Mouse (Mus musculus) layer of hippocampus, postnatal 36 days (tissue): ENCODE results near the gene Crk. TPM values are rescaled to one million over a fixed set of nuclear protein-coding genes. Genes with fewer than 3 reads are reported as not detected.

Experiments
- DNase-seq, 2 experiments: peaks; one replicate each; pipeline ENCODE4 v3.0.0; 2022
- total RNA-seq, 2 experiments: library from RNA; stranded (reverse); gene quantifications; 2 replicates each; pipeline ENCODE4 v1.2.3; 2021

Crk gene
- total RNA-seq, 2 experiments from 2014 or later = 129 to 137 TPM

GRCm38 (mm10) chr11:75738477-75738821, 59.4 kb downstream of the Crk start:
- DNase-seq = no peak

GRCm38 (mm10) chr11:75740204-75740603, 61.1 kb downstream of the Crk start:
- no peak for DNase-seq

GRCm38 (mm10) chr11:75741615-75742014, 62.6 kb downstream of the Crk start:
- DNase-seq = no peak

GRCm38 (mm10) chr11:75744761-75745160, 65.7 kb downstream of the Crk start:
- no peak for DNase-seq

GRCm38 (mm10) chr11:75750537-75750936, 71.5 kb downstream of the Crk start:
- no peak for DNase-seq

- DNase-seq = no peak
Measured at GRCm38 (mm10) chr11:75751082-75751481, 72.0 kb downstream of the Crk start.

Other genes starting within 250 kb of the Crk start
- under 1 TPM; 0.40 to 0.50 TPM for gene Serpinf2, start 239.7 kb upstream of the Crk start, total RNA-seq
- 10 to 100 TPM; 20.6 to 22.6 TPM for gene Wdr81, start 224.5 kb upstream of the Crk start, total RNA-seq
- under 1 TPM; 0.40 to 0.85 TPM for gene Tlcd2, start 217.5 kb upstream of the Crk start, total RNA-seq
- gene Prpf8, start 192.4 kb upstream of the Crk start, total RNA-seq = 100 to 1,000 TPM; 126 to 130 TPM
- gene Rilp, start 169.2 kb upstream of the Crk start, total RNA-seq = 1 to 10 TPM in 1 of 2 experiments, under 1 TPM in 1; 0.90 to 1.3 TPM
- gene Scarf1, start 165.7 kb upstream of the Crk start, total RNA-seq = 1 to 10 TPM; 1.1 TPM
- 10 to 100 TPM; 50.7 to 51.3 TPM for gene Slc43a2, start 147.6 kb upstream of the Crk start, total RNA-seq
- gene Pitpna, start 91.2 kb upstream of the Crk start, total RNA-seq = 100 to 1,000 TPM; 283 to 291 TPM
- 10 to 100 TPM; 46.3 to 47.0 TPM for gene Inpp5k, start 48.3 kb upstream of the Crk start, total RNA-seq
- 10 to 100 TPM; 13.4 to 17.1 TPM for gene Myo1c, start 28.8 kb upstream of the Crk start, total RNA-seq
- 1,000 to 10,000 TPM; 1,159 to 1,269 TPM for gene Ywhae, start 53.6 kb downstream of the Crk start, total RNA-seq
- 100 to 1,000 TPM; 100 to 102 TPM for gene Doc2b, start 116.8 kb downstream of the Crk start, total RNA-seq